Mouse (Mus musculus) frontal cortex, adult (tissue): ENCODE data around the gene Klk1b8.
"Not testable (repeated sequence)": the region's sequence is repeated elsewhere in the genome, so short reads cannot be mapped to it uniquely, and the experiment has no call there.

Experiments used
- ATAC-seq: cut with Nextera tagmentation; 2 replicates; pipeline ENCODE4 v1.9.2; 2017; ENCODE audit warnings: mild to moderate bottlenecking, moderate library complexity, mixed read lengths; ENCODE audit not compliant: low TSS enrichment

Klk1b8 gene

DNA sequence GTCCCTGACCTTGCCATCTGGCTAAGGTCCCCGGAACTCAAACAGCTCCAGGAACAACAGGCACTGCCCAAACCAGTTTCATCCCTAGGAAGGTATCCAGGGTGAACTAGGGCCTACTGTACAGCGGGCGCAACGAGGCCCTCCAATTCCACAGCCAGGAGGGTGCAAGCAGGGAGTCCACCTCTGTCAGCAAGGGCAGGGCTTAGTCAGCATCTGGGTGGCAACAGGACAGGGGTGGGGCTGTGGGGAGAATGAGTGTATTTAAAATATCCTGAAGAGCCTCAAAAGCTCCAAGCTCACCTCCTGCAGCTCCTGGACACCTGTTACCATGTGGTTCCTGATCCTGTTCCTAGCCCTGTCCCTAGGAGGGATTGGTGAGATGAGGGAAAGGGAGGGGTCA lies 45.1 kb downstream of the Klk1b8 start, which contains the start of gene Klk1b11:
Gene Klk1b11 (plus strand): TSS at position 301 of the 400 bp plus-strand sequence.
- not testable (repeated sequence) for ATAC-seq
